Mouse (Mus musculus) megakaryocyte, embryonic 14.5 days (primary cell): Measurements from ENCODE around the gene Slc9a2. TPM values are rescaled to one million over a fixed set of nuclear protein-coding genes. Genes with fewer than 3 reads are reported as not detected.

ENCODE experiments used
- H3K27me3 ChIP-seq: replicated peaks from 2 replicates; pipeline ENCODE3; 2012; ENCODE audit warnings: inconsistent platforms
- H3K36me3 ChIP-seq: replicated peaks from 2 replicates; pipeline ENCODE3; 2012; ENCODE audit warnings: low read length, inconsistent platforms, mixed read lengths
- H3K4me1 ChIP-seq: 2 replicates; pipeline ENCODE4 v1.6.1; 2012; ENCODE audit warnings: inconsistent platforms
- H3K4me3 ChIP-seq: replicated peaks from 2 replicates; pipeline ENCODE3; 2012; ENCODE audit warnings: moderate library complexity, mild to moderate bottlenecking, inconsistent platforms
- H3K9me3 ChIP-seq: 2 replicates; pipeline ENCODE4 v1.6.1; 2012; ENCODE audit warnings: inconsistent platforms
- FLI1 ChIP-seq: IDR thresholded peaks from 2 replicates; pipeline ENCODE4 v1.6.1; 2012; ENCODE audit warnings: low read length, inconsistent platforms, mixed read lengths
- GATA1 ChIP-seq: IDR thresholded peaks from 3 replicates; pipeline ENCODE4 v1.6.1; 2012; ENCODE audit warnings: mixed read lengths, low read length, inconsistent platforms, borderline replicate concordance
- polyA plus RNA-seq: library from polyadenylated mRNA; stranded (reverse); fragments of >175 nt; gene quantifications from 2 replicates; pipeline ENCODE4 v1.2.3, GENCODE M21; 2012; ENCODE audit warnings: low replicate concordance; ENCODE audit not compliant: insufficient read depth

Gene Slc9a2
- polyA plus RNA-seq: not detected in 2 replicates

DNA sequence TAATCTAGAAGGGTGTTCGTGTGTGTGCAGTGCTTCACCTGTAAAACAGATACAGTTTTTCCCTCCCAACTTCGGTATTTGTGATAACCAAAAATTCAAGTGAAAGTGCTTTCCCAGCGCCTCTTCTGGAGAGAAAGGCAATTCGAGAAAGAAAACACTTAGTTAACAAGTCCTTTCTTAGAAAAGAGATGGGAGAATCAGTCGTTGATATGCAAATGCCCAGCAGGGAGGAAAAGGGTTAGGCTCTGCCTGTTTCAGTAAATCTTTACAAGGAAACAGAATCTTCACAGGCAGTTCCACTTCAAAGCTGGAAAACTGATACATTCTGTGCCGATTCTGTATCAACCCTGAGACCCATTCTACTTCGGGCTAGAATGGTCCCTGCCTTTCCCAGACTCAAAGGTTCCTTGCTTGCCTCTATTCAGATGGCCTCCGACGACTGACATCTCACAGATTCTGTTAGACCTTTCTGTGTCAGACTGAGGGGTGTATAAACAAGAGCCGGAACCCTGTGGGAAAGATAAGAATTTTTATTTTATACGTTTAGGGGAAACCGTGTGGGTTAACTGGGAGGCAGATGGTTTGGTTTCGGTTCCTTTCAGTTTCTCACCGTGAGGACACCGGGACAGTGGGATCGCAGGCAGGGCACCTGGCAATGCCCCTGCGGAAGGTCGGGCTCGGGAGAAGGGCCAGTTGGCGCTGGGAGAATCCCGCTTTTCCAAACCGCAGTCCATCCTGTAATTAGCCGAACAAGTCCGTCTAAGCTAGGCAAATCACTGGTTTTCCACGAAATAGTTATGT lies at the start of gene Slc9a2:
TSS of gene Slc9a2 (plus strand) at position 508 of the 801 bp plus-strand sequence.
- Histone ChIP-seq H3K4me3 (peak within 1 kb of the TSS; percentile 92), H3K27me3 (peaks cover 77% of the 10 kb centered on the region), H3K4me1 (peaks cover 26% of the 10 kb centered on the region), H3K9me3 (peaks cover 4% of the 10 kb centered on the region; the same call in 1 of the 2 replicates), H3K36me3 (no peaks in the 10 kb centered on the region)
- TF ChIP-seq GATA1: no peak
- no peak for TF ChIP-seq FLI1

DNA sequence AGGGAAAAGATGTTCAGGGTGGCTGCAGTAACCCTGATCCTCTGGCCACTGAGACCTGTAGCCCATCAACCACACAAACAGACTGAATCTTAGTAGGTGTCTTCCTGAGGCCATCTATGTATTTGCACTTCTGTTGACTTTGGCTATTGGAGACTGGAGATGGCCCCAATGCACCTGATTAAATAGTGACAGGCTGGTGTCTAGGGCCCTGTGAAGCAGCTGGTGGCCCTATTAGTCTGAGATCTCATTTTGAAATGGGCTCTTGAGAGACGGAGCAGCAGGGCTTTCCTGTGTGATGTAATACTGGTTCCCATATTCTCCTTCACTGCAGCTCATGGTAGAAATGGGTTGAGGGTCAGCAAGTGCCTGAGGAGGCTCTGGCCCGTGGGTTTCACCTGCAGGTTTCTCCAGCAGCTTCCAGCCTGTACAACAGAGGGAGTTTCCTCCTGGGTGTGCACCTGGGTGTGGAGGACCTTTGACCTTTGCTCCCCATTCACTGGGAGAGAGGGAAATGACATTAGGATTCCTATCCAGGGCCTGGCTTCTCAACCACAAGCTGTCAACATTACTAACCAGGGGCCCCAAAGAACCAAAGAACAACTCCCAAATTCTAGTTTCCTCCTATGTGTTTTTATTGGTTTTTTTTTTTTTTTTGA lies 47.8 kb upstream of the Slc9a2 start:
- peaks cover 4% of the 10 kb centered on the region for H3K27me3 ChIP-seq
- peaks cover 4% of the 10 kb centered on the region; the same call in 1 of the 2 replicates for H3K4me1 ChIP-seq
- no peaks in the 10 kb centered on the region for H3K36me3 ChIP-seq
- TF ChIP-seq FLI1 (no peak), GATA1 (no peak)
- no peak overlapping the region for H3K4me3 ChIP-seq
- H3K9me3 ChIP-seq: no peaks in the 10 kb centered on the region

DNA sequence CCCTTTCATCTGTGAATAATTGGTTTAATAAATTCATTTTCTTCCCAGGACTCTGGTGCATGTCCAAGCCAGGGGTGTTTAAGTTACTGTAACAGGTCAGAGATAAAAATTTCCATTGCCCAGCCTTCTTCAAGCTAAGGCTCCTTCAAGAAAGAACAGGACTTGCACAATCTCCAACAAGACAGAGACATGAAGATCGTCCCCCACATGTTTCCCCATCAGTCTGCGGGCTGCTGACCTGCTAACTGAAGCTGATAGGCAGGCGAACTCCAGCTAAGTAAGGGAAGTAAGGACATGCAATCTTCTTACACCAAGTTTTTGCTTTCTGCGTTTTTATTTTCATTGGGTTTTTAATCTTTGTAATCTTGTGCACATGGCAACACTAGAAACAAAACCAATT lies 45.8 kb upstream of the Slc9a2 start:
- peaks cover 4% of the 10 kb centered on the region; the same call in 1 of the 2 replicates for H3K4me1 ChIP-seq

DNA sequence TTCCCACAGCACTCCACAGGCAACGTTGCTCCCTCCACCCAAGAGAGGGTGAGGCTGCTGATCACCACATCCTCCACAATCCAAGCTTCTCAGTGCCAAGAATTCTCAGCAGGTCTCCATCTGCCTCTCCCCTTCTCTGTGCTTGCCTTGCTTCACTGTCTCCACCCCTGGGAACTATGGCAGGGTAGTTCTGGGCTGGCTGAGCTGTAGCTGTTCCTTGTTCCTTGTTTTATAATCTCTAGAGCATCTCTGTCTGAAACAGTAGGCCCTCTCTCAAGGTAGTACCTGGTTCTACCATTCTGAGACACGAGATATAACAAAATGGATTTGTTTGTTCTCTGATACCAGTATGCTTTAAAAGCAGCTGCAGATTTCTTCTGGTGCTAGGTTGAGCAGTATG lies 32.1 kb upstream of the Slc9a2 start:
- no peaks in the 10 kb centered on the region for H3K27me3 ChIP-seq
- TF ChIP-seq FLI1: no peak
- TF ChIP-seq GATA1: no peak
- H3K36me3 ChIP-seq: no peaks in the 10 kb centered on the region
- H3K9me3 ChIP-seq: peaks cover 4% of the 10 kb centered on the region; the same call in 1 of the 2 replicates
- H3K4me3 ChIP-seq: no peak overlapping the region
- no peaks in the 10 kb centered on the region for H3K4me1 ChIP-seq

More for the DNA sequence above, 45.8 kb upstream of the Slc9a2 start:
- H3K36me3 ChIP-seq: no peaks in the 10 kb centered on the region
- TF ChIP-seq GATA1: no peak
- no peak for TF ChIP-seq FLI1
- H3K9me3 ChIP-seq: no peaks in the 10 kb centered on the region
- no peaks in the 10 kb centered on the region for H3K27me3 ChIP-seq
- no peak overlapping the region for H3K4me3 ChIP-seq

DNA sequence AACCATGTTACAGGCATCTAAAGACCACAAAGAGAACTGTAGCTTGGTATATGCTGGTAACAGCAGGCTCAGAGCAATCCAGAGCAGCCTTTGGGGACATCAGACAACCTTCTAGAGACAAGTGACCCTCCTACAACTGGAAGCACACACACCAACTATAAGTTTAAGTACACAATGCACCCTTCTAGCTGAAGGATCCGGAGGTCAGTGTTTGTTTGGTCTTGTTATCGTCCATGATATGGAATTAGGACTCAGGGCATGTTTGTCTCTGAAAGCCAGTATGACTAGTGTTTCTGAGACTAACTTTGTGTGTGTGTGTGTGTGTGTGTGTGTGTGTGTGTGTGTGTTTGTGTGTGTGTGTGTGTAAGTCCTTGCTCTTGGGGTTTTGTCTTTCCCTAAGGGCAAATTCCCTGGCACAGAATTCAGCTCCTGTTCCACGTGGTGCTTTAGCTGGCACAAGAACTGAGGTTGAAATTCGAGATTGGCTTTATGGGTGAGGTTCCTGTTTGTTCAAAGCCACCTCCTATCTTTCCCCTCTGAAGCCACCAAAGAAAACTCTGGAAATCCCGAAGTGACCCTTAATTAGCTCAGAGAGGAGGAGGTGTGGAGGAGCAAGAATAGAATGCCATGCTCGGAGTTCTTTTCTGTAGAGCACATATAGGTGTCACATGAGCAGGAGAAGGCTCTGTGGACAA lies 29.4 kb upstream of the Slc9a2 start:
- TF ChIP-seq GATA1: no peak
- no peak for TF ChIP-seq FLI1
- Histone ChIP-seq H3K4me1 (no peaks in the 10 kb centered on the region), H3K27me3 (no peaks in the 10 kb centered on the region), H3K36me3 (no peaks in the 10 kb centered on the region), H3K4me3 (no peak overlapping the region), H3K9me3 (peaks cover 7% of the 10 kb centered on the region; the same call in 1 of the 2 replicates)

DNA sequence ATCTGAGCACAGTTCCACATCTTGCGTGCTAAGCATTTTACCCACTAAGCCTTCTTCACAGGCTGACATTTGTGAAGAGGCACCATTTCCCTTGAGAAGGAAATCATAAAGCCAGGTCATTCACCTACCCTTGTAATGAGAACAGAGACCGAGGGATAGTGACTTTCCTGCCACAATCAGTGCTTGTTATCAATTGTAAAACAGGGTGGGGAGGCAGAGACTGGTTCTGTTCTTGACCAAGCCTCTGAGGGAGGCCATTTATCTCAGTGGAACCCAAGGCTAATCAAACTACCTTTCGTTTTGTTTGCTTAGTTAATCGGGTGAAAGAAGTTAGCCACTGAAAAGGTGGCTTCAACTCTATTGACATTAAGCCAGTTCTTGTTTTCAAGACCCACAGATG lies 23.3 kb upstream of the Slc9a2 start:
- H3K9me3 ChIP-seq: 0 out of 2 replicates have a peak, but pooled peaks cover 3% of the 10 kb centered on the region
- no peaks in the 10 kb centered on the region for H3K4me1 ChIP-seq
- TF ChIP-seq FLI1: no peak
- no peaks in the 10 kb centered on the region for H3K27me3 ChIP-seq
- no peaks in the 10 kb centered on the region for H3K36me3 ChIP-seq
- H3K4me3 ChIP-seq: no peak overlapping the region

DNA sequence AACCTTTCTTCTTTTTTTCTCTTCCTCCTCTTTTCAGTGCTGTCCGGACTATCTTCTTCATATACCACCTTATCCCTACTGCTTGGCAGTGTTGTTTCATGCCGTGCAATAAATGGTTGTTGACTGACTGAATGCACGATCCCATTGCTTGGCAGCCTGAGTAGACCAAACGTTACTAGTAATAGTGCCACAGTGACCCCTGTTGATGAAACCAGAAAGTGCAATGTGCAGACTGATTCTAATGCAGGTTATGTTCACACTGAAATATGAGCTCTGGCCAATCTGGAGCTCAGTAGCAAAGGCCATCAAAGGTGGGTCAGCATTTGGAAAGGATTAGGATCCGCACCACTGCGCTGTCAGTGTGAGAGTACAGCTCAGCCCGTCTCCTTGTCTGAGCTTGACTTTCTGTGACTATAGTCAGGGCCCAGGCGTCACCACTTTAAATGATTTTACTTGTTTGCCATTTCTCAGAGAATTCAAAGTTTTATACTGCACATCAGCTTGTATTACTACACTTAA lies 22.3 kb upstream of the Slc9a2 start:
- TF ChIP-seq GATA1: no peak
- TF ChIP-seq FLI1: no peak
- 0 out of 2 replicates have a peak, but pooled peaks cover 3% of the 10 kb centered on the region for H3K9me3 ChIP-seq

DNA sequence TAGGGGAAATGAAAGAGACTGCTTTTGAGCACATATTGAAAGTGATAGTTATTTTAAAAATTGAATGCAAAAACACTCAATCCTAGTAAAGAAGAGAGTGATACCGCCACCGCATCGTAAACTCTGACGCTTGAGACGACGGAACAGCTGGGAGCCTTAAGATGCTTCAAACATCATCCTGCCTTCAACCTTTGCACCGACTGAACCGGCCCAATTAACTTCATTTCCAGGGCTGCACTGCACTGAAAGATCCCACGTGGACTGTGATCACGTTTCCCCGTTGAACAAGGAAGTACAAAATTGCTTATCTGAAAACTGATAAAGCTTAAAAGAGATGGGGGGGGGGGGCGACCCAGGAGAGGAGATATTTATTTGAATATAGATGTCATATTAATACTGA lies 21.4 kb upstream of the Slc9a2 start:
- no peaks in the 10 kb centered on the region for H3K4me1 ChIP-seq
- no peak for TF ChIP-seq GATA1
- TF ChIP-seq FLI1: no peak
- no peaks in the 10 kb centered on the region for H3K36me3 ChIP-seq
- H3K4me3 ChIP-seq: no peak overlapping the region
- peaks cover 5% of the 10 kb centered on the region for H3K27me3 ChIP-seq
- 0 out of 2 replicates have a peak, but pooled peaks cover 3% of the 10 kb centered on the region for H3K9me3 ChIP-seq

More for the DNA sequence above, 22.3 kb upstream of the Slc9a2 start:
- Histone ChIP-seq H3K4me1 (no peaks in the 10 kb centered on the region), H3K36me3 (no peaks in the 10 kb centered on the region), H3K27me3 (peaks cover 2% of the 10 kb centered on the region), H3K4me3 (no peak overlapping the region)

DNA sequence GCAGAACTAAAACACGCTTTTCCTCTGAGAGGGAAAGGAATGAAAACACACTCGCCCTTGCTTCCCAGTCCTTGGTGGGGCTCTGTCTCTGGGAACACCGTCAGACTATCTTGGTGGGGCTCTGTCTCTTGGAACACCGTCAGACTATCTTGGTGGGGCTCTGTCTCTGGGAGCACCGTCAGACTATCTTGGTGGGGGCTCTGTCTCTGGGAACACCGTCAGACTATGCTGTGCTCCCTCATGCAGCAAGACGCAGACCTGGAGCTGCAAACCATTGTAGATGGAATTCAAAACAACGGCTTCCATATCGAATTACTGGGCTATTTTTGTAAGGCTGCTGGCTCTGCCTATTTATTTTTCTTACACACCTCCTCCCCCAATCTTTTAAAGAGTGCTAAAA lies 20.9 kb upstream of the Slc9a2 start:
- peaks cover 5% of the 10 kb centered on the region for H3K27me3 ChIP-seq
- 0 out of 2 replicates have a peak, but pooled peaks cover 3% of the 10 kb centered on the region for H3K9me3 ChIP-seq
- no peaks in the 10 kb centered on the region for H3K36me3 ChIP-seq
- TF ChIP-seq FLI1 (no peak), GATA1 (no peak)
- H3K4me1 ChIP-seq: no peaks in the 10 kb centered on the region
- no peak overlapping the region for H3K4me3 ChIP-seq
